Mouse (Mus musculus) embryonic fibroblast, embryonic 13.5 days (primary cell): Measurements from ENCODE around the gene Stpg2.

Source experiments
- CTCF ChIP-seq: IDR thresholded peaks from 2 replicates; pipeline ENCODE4 v1.5.1; 2011; ENCODE audit warnings: mild to moderate bottlenecking, control low read depth, low read length, moderate library complexity, borderline replicate concordance; ENCODE audit not compliant: insufficient read depth
- POLR2A ChIP-seq: IDR thresholded peaks from 2 replicates; pipeline ENCODE4 v1.6.1; 2011; ENCODE audit warnings: low read depth, mild to moderate bottlenecking, control low read depth, low read length, moderate library complexity

- TF ChIP-seq POLR2A (no peak), CTCF (no peak)
These were observed 11.5 kb downstream of the Stpg2 start for GRCm38 (mm10) chr3:139216945-139217344.
